Mouse (Mus musculus) layer of hippocampus, postnatal 25 days (tissue): ENCODE measurements around the gene Syn2. TPM values are rescaled to one million over a fixed set of nuclear protein-coding genes. Genes with fewer than 3 reads are reported as not detected.

ENCODE experiments used
- DNase-seq, 2 experiments: peaks; one replicate each; pipeline ENCODE4 v3.0.0; 2022; ENCODE audit warnings: mixed read lengths in 2 of 2, low spot score in 1 of 2; ENCODE audit errors: extremely low spot score in 1 of 2
- total RNA-seq, 2 experiments: library from RNA; stranded (reverse); gene quantifications; 2 replicates each; pipeline ENCODE4 v1.2.3; 2021

Syn2 gene
- total RNA-seq, 2 experiments from 2014 or later: 590 to 635 TPM

GRCm38 (mm10) chr6:115284153-115284552 lies 149.5 kb downstream of the Syn2 start:
- no peak for DNase-seq

GRCm38 (mm10) chr6:115286441-115286840 lies 151.7 kb downstream of the Syn2 start:
- no peak for DNase-seq

GRCm38 (mm10) chr6:115288223-115288622 lies 153.5 kb downstream of the Syn2 start:
- DNase-seq: no peak

- no peak for DNase-seq
Observed at GRCm38 (mm10) chr6:115290561-115290960, 155.9 kb downstream of the Syn2 start.

- no peak for DNase-seq
Observed at GRCm38 (mm10) chr6:115291068-115291467, 156.4 kb downstream of the Syn2 start.

GRCm38 (mm10) chr6:115291823-115292222 lies 157.1 kb downstream of the Syn2 start:
- DNase-seq: no peak

- DNase-seq: no peak
Observed at GRCm38 (mm10) chr6:115292621-115293020, 157.9 kb downstream of the Syn2 start.

- DNase-seq: no peak
Observed at GRCm38 (mm10) chr6:115293877-115294276, 159.2 kb downstream of the Syn2 start.

GRCm38 (mm10) chr6:115307134-115307533 lies 172.4 kb downstream of the Syn2 start:
- no peak for DNase-seq

GRCm38 (mm10) chr6:115312780-115313179 lies 178.1 kb downstream of the Syn2 start:
- DNase-seq: no peak

GRCm38 (mm10) chr6:115313235-115313738 lies 178.6 kb downstream of the Syn2 start:
- no peak for DNase-seq

- no peak for DNase-seq
Observed at GRCm38 (mm10) chr6:115313910-115314309, 179.2 kb downstream of the Syn2 start.

- DNase-seq: no peak
Observed at GRCm38 (mm10) chr6:115315770-115316169, 181.1 kb downstream of the Syn2 start.

GRCm38 (mm10) chr6:115316811-115317221 lies 182.1 kb downstream of the Syn2 start:
- no peak for DNase-seq

- DNase-seq: no peak
Observed at GRCm38 (mm10) chr6:115318811-115319210, 184.1 kb downstream of the Syn2 start.

GRCm38 (mm10) chr6:115319686-115320085 lies 185.0 kb downstream of the Syn2 start:
- no peak for DNase-seq

- DNase-seq: no peak
Observed at GRCm38 (mm10) chr6:115320927-115321714, 186.4 kb downstream of the Syn2 start.

GRCm38 (mm10) chr6:115321883-115322351 lies 187.2 kb downstream of the Syn2 start:
- DNase-seq: no peak

- no peak for DNase-seq
Observed at GRCm38 (mm10) chr6:115322956-115323355, 188.3 kb downstream of the Syn2 start.

GRCm38 (mm10) chr6:115330964-115331363 lies 196.3 kb downstream of the Syn2 start:
- no peak for DNase-seq
